Mouse (Mus musculus) hindbrain, postnatal 0 days (tissue): ENCODE measurements at regions not wholly inside any gene's neighbourhood (a gene's known extent, or its start where the extent isn't known, plus 50 kb on each side); places are given as distances from the start of the nearest gene placed in this dataset.
A peak's percentile ranks its signal among the peaks of the same experiment; 100 is the strongest.

Experiments used
- ATAC-seq: fragments of 200-750 bp; cut with Nextera tagmentation; 2 replicates; pipeline ENCODE4 v1.8.0; 2017; ENCODE audit warnings: mild to moderate bottlenecking, moderate TSS enrichment, moderate library complexity
- DNase-seq: peaks from one replicate; pipeline ENCODE4 v3.0.0-alpha.2; 2015; ENCODE audit warnings: low spot score
- H3K27ac ChIP-seq: fragments of 300-500 bp; sonication (generic); 2 replicates; pipeline ENCODE4 v1.5.1; 2014; ENCODE audit warnings: mild to moderate bottlenecking
- H3K27me3 ChIP-seq: fragments of 300-500 bp; sonication (generic); 2 replicates; pipeline ENCODE4 v1.6.1; 2014; ENCODE audit warnings: low read length, mixed read lengths; ENCODE audit not compliant: insufficient read depth
- H3K36me3 ChIP-seq: fragments of 300-500 bp; sonication (generic); 2 replicates; pipeline ENCODE4 v1.6.1; 2014; ENCODE audit warnings: low read length, mixed read lengths; ENCODE audit not compliant: insufficient read depth
- H3K4me1 ChIP-seq: fragments of 300-500 bp; sonication (generic); 2 replicates; pipeline ENCODE4 v1.6.1; 2014; ENCODE audit warnings: antibody characterized with exemption, low read length, mixed read lengths; ENCODE audit not compliant: insufficient read depth
- H3K4me2 ChIP-seq: fragments of 300-500 bp; sonication (generic); 2 replicates; pipeline ENCODE4 v1.6.1; 2014; ENCODE audit warnings: low read depth, mild to moderate bottlenecking, low read length, moderate library complexity, mixed read lengths
- H3K4me3 ChIP-seq: fragments of 300-500 bp; sonication (generic); 2 replicates; pipeline ENCODE4 v1.5.1; 2014; ENCODE audit warnings: low read length
- H3K9ac ChIP-seq: fragments of 300-500 bp; sonication (generic); replicated peaks from 2 replicates; pipeline ENCODE4 v1.6.1; 2014; ENCODE audit warnings: mild to moderate bottlenecking, low read length, moderate library complexity, mixed read lengths
- H3K9me3 ChIP-seq: fragments of 300-500 bp; sonication (generic); 2 replicates; pipeline ENCODE4 v1.6.1; 2016; ENCODE audit warnings: low read length, mixed read lengths
- CTCF ChIP-seq: IDR thresholded peaks from 2 replicates; pipeline ENCODE4 v1.5.1; 2016; ENCODE audit warnings: antibody characterized with exemption, control low read depth, low read depth
- WGBS: fragments of 180-500 bp; shearing (Covaris S2); extraction: QIAGEN DNeasy Blood & Tissue Kit; methylation state at CpG from one replicate; pipeline ENCODE4 v1.1.7; 2014; 5-methylcytosine and 5-hydroxymethylcytosine counted together

DNA sequence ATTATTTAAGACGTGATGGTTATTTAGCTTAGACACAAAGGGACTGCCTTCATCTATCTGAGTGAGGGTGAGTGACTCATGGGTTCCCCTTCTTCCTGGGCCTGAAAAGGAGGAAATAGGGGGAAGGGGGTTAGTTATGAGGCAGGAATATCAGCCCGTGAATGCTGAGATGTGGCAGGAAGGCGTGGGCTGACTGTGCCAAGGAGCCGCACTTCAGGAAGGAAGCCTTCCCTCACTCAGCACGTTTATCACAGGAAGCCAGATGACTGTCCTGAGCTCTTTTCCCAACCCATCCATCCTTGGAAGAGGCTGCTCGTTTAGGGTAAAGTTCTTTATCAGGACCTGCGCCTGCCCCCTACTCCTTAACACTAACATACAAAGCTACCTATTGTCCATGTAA, 403.5 kb downstream of the Plk2 start:
- TF ChIP-seq CTCF, result no peak
- DNase-seq (no peak), ATAC-seq (no peak)
- no peaks in the 10 kb centered on the region for H3K36me3 ChIP-seq
- H3K4me3 ChIP-seq, result no peak overlapping the region
- 64% methylated on average over 7 of the region's 7 CpGs for WGBS
- H3K9ac ChIP-seq, result no peak overlapping the region
- H3K27me3 ChIP-seq, result no peaks in the 10 kb centered on the region
- no peaks in the 10 kb centered on the region for H3K9me3 ChIP-seq
- no peak overlapping the region for H3K4me2 ChIP-seq
- H3K27ac ChIP-seq, result no peak overlapping the region
- no peaks in the 10 kb centered on the region for H3K4me1 ChIP-seq

DNA sequence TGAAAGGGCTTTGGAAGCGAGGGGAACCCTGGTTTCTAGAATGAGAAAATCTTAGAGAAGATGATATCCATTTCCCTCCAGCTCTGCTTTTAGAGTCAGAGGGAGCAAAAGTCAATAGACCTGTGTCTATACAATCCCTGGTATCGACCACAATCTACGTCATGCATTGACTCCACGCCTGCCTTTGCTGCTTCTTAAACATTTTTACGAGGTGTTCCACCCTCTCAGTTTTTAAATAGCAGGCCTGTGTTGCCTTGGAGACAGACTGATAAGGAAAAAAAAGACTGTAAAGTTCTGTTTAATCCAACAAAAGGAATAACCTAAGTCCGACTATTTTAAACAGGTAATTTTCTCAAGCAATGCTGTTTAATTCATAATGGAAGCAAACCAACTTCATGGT, 408.0 kb downstream of the Plk2 start:
- H3K4me3 ChIP-seq, result no peak overlapping the region
- no peaks in the 10 kb centered on the region for H3K9me3 ChIP-seq
- H3K4me1 ChIP-seq, result no peaks in the 10 kb centered on the region
- H3K27me3 ChIP-seq, result no peaks in the 10 kb centered on the region
- no peaks in the 10 kb centered on the region for H3K36me3 ChIP-seq
- H3K27ac ChIP-seq, result no peak overlapping the region
- no peak overlapping the region for H3K4me2 ChIP-seq
- H3K9ac ChIP-seq, result no peak overlapping the region
- no peak for TF ChIP-seq CTCF
- 83% methylated on average over 6 of the region's 6 CpGs for WGBS
- ATAC-seq (no peak), DNase-seq (no peak)

DNA sequence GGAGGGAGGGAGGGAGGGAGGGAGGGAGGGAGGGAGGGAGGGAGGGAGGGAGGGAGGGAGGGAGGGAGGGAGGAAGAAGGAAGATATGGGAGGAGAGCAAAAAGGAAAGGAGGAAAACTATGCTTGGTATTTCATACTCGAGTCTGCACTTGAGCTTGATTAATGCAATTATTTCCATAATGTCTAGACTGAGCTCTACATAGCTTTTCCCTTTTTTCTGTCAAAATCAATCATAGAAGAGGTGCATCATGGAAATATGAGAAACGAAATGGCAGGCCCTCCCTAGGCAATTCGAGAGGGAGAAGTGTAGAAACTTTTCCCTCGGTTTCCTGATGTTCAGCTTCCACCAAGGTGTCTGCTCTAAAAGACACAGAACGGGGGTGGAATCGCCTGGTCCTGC, 417.6 kb downstream of the Plk2 start:
- no peaks in the 10 kb centered on the region for H3K4me1 ChIP-seq
- H3K27me3 ChIP-seq, result no peaks in the 10 kb centered on the region
- H3K4me3 ChIP-seq, result no peak overlapping the region
- 66% methylated on average over 6 of the region's 6 CpGs for WGBS
- DNase-seq (no peak), ATAC-seq (no peak)
- no peak for TF ChIP-seq CTCF
- no peak overlapping the region for H3K4me2 ChIP-seq
- H3K9me3 ChIP-seq, result no peaks in the 10 kb centered on the region
- no peak overlapping the region for H3K27ac ChIP-seq
- H3K9ac ChIP-seq, result no peak overlapping the region
- H3K36me3 ChIP-seq, result no peaks in the 10 kb centered on the region

DNA sequence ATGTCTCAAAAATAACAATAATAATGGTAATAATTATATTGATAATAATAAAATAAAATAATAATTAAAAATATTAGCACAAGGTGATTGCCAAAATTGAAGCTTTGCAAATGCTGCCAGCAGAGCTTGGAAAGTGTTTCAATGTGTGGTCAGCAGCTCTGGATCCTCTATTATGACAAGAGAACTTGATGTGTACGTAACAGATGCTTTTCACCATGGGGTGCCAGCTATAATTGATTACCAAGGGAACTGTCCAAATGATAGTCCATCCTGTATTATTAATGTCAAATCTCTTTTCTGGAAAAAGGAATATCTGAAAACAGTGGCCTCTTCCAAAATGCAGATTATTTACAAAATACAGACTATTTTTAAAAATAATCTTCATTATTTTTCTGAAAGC, 419.2 kb downstream of the Plk2 start:
- DNase-seq (peak; percentile 32), ATAC-seq (no peak)
- no peaks in the 10 kb centered on the region for H3K27me3 ChIP-seq
- H3K36me3 ChIP-seq, result no peaks in the 10 kb centered on the region
- H3K4me1 ChIP-seq, result no peaks in the 10 kb centered on the region
- H3K9ac ChIP-seq, result no peak overlapping the region
- 60% methylated on average over 1 of the region's 1 CpGs for WGBS
- TF ChIP-seq CTCF, result no peak
- H3K9me3 ChIP-seq, result no peaks in the 10 kb centered on the region
- H3K4me2 ChIP-seq, result no peak overlapping the region
- no peak overlapping the region for H3K4me3 ChIP-seq
- H3K27ac ChIP-seq, result no peak overlapping the region

DNA sequence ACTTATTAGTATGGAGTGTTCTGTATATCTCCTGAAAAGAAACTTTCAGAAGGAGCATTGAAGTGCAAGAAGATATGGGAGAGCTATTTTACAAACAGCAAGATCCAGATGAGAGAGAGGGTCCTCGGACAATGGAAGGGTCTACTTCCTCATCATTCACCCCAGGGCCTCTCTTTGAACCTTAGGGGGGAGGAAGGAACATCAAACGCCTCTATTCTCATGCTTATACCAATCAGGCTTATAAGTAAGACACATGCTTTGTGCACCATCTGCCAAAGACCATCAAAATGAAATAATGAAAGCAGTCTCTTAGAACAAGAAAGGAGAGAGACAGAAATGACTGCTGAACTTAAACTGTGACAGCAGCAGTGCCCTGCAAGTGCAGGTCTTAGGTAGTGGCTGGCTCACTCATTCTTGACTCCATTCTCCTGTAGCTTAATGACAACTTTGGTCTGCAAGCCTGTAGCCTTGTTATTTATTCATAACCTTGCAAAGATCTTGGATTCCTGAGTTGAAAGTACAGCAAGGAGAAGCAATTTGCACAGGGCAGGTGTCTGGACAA, 424.5 kb downstream of the Plk2 start:
- TF ChIP-seq CTCF, result no peak
- H3K9me3 ChIP-seq, result no peaks in the 10 kb centered on the region
- 21% methylated on average over 2 of the region's 2 CpGs for WGBS
- no peaks in the 10 kb centered on the region for H3K27me3 ChIP-seq
- H3K27ac ChIP-seq, result no peak overlapping the region
- H3K4me2 ChIP-seq, result no peak overlapping the region
- no peak for ATAC-seq
- no peak overlapping the region for H3K4me3 ChIP-seq
- no peaks in the 10 kb centered on the region for H3K36me3 ChIP-seq
- no peak overlapping the region for H3K9ac ChIP-seq
- no peaks in the 10 kb centered on the region for H3K4me1 ChIP-seq
- no peak for DNase-seq

DNA sequence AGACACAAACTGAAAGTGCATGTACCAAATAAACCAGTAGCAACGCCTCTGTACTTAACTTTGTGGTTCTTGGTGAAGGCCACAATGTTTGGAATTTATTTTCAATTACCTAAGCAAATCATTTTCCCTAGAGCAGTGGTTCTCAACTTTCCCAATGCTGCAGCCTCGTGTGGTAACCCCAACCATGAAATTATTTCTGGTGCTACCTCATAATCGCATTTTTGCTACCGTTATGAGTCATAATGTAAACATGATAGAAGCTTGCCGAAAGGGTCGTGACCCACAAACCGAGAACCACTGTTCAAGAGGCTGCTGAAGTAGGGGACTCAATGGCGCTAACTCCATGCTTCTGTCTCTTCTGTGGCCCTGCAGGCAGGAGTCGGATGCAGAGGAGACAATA, 429.9 kb upstream of the Actbl2 start:
- TF ChIP-seq CTCF, result no peak
- H3K4me3 ChIP-seq, result no peak overlapping the region
- H3K4me2 ChIP-seq, result no peak overlapping the region
- no peaks in the 10 kb centered on the region for H3K4me1 ChIP-seq
- H3K27me3 ChIP-seq, result no peaks in the 10 kb centered on the region
- no peak overlapping the region for H3K27ac ChIP-seq
- ATAC-seq (no peak), DNase-seq (no peak)
- WGBS, result 93% methylated on average over 9 of the region's 9 CpGs
- no peak overlapping the region for H3K9ac ChIP-seq
- H3K36me3 ChIP-seq, result no peaks in the 10 kb centered on the region
- H3K9me3 ChIP-seq, result no peaks in the 10 kb centered on the region

DNA sequence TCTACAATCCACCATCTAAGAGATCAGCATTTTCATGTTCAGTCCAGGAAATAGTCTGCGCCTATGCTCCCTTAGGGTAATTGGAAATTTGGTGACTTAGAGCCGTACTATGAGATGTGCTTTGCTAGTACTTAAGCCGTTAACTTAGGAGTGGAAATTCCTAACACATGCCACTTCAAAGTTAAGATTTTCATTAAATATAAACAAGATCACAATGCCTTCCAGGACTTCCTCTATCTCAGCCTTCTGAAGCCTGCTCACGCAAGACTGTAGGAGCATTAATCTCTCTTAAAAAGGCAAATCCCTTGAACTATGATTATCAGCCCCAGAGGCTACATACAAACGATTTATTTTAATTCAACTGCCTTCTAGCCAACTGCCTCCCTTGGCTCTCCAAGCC, 422.4 kb upstream of the Actbl2 start:
- no peak for TF ChIP-seq CTCF
- Histone ChIP-seq H3K27me3 (no peaks in the 10 kb centered on the region), H3K27ac (no peak overlapping the region), H3K9ac (no peak overlapping the region), H3K9me3 (no peaks in the 10 kb centered on the region), H3K36me3 (no peaks in the 10 kb centered on the region), H3K4me2 (no peak overlapping the region), H3K4me1 (no peaks in the 10 kb centered on the region), H3K4me3 (no peak overlapping the region)
- no peak for DNase-seq
- ATAC-seq, result no peak
- 77% methylated on average over 5 of the region's 5 CpGs for WGBS
